Mouse (Mus musculus): ENCODE results near the gene Pde7b. TPM values are rescaled to one million over a fixed set of nuclear protein-coding genes. Genes with fewer than 3 reads are reported as not detected.

The Pde7b gene
- under 1 TPM; 0.15 to 0.33 TPM for polyA plus RNA-seq (2017; shearing (Covaris generic))

DNA sequence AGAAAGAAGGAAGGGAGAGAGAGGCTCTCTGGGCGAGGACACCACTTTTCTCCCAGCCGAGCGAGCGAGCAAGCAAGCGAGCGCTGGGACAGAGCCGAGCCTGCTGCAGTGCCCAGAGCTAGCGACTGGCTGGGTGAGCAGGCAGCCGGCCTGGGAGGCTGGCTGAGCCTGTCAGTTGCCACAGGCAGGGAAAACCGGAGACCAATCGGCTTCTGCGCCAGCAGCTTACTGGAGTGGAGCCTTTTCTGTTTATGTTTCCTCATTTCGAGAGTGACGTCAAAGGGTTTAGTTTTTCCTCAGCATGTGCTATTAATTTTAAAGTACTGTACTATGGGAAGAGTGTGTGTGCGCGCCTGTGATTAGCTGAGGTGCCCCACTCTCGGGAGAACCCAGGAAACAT is at the start of gene Pde7b:
Pde7b (minus strand) TSS at position 173 of the 400 bp plus-strand sequence.
- ATAC-seq: peak; percentile 66

DNA sequence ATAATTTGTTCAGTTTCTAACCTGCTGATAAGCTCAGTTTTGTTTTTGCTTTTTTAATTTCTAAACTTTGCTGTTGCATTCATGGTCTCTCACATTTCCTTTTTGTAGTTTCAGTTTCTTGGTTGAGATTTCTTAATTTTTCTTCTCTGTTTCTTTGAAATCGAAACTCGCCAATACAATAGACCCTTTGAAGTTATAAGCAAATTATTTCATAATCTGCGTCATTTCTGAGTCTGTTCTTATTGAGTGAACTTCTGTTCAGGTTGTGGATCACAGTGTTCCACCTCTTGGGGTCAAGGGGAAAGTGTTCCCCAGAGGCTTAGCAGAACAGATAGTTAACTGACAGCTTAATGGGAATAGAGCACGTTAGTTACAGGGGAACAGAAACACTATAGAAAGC is 47.2 kb upstream of the Pde7b start:
- peak; percentile 75 for ATAC-seq

DNA sequence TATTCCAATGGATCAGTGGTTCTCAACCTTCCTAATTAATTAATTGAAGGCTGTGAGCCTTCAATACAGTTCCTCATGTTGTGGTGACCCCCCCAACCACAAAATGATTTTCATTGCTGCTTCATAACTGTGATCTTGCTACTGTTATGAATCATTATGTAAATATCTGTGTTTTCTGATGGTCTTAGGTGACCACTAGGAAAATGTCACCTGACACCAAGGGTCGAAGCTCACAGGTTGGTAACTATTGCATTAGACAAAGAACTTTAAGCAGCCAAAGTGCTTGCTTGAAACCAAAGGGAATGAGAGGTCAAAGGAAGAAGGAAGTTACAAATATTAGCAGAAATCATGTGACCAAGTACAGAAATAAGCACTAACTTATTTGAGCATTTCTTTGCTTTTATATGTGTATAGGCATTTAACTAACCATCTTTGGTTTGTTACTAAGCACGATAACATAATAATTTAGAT is 45.6 kb upstream of the Pde7b start:
- no peak for ATAC-seq

DNA sequence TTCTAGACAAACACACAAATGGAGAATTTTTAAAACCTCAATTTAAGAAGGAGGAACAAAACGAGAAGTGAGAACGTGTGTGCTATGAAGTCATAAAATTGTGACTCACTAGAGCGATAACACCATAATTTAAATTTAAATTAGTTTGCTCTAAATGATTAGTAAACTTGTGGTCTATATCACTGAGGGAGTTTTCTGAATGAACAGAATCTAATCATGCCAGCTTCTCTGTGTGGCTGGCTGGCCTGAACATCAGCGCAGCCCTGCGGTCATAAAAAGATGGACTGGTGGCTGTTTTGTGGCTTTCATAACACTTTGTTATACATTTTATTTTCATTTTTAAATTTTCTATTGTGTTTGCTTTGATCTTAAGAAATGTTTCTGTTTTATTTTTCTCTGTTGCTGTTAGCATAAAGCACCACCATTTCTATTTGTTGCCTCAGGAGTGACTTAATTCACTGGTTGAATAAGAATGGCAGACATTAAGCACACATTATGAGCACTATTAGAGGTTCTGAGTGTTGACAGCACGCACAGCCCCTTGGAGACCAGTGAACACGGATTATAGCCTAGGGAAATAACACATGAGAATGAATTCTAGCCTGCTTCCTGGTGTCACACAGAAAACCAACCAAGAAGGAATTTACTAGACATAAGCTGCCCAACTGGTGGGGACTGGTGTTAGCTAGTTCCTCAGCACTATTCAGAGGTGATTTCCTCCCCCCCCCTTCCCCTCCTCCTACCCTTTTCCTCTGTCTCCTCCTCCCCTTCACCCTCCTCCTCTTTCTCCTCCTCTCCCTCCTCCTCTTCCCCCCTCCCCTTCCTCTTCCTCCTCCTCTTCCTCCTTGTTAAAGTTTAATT is 44.9 kb upstream of the Pde7b start:
- no peak for ATAC-seq

DNA sequence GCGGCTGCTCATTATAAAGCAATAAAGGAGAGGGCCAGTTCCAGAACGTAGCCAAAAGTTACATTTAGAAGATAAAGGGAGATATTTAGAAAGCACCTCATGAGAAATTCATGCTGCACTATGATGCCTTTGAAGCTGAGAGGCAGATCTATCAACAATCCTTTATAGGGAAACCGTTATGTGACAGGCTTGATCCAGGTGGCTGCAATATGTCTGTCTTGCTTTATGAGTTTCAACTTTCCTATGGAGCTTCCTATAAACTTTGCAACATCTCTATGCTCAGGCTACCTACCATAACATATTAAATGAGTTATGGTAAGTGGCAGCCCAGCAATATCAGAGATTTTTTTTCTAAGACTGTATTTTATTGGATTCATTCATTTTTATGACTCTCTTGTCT is 39.5 kb upstream of the Pde7b start:
- ATAC-seq: no peak

DNA sequence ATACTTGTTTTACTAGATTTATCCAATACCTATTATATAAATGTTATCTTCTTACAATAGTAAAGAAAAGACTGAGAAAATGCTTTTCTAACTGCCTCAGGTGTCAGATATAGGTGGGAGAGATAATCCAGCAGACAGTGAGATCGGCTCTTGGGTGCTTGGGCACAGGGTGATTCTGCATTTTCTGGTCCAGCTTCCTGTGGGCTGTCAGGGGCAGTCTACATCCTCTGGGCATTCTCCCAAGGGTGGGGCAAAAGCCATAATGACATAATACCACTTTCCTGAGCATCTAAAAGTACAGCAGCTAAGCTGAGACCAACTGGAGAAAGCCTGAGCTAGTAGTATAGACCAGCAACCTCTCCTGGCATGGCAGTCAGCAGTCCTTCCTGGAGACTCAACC is 34.1 kb upstream of the Pde7b start:
- ATAC-seq: no peak

DNA sequence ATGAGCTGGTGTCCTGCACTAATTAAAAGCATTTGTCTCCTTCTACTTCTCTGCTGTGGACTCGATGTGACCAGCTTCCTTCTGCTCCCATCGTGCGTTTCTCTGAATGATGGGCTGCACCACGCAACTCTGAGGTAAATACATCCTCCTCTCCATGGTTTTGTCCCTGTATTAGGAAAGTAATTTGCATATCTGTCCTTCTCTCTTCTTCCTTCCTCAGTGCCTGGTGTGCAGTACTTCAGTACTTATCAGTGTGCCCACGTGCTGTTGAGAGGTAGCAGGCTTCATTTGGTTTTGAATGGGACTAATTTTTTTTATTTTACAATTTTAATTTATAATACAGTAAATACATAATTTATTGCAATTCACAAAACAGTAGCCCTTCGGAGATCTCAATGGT is 33.4 kb upstream of the Pde7b start:
- ATAC-seq: no peak

DNA sequence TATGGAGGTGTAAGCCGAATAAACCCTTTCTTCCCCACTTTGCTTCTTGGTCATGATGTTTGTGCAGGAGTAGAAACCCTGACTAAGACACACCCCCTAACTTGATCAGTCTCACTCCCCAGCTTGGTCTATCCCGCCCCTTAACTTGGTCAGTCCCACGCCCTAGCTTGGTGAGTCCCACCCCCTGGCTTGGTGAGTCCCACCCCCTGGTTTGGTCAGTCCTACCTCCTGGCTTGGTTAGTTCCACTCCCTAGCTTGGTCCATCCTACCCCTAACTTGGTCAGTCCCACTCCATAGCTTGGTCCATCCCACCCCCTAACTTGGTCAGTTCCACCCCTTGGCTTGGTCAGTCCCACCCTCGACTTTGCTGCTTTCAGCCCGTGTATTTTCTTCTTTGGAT is 31.3 kb upstream of the Pde7b start:
- ATAC-seq: no peak

DNA sequence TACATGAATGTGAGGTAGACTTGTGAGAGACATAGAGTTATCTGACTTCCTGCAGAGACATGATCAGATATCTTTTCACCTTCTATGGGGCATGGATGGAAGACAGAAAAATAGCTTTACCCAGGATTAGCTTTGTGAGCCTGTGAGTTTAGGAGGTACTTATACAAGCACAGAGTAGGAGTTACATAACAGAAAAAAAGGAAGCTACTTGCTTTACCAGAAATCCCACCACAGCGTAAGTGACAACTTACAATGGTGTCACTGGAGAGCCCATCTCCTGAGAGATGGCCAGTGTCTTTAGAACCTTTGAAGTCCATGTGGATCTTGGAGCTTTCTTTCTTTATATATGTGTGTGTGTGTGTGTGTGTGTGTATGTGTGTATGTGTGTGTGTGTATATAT is 28.0 kb upstream of the Pde7b start:
- no peak for ATAC-seq

DNA sequence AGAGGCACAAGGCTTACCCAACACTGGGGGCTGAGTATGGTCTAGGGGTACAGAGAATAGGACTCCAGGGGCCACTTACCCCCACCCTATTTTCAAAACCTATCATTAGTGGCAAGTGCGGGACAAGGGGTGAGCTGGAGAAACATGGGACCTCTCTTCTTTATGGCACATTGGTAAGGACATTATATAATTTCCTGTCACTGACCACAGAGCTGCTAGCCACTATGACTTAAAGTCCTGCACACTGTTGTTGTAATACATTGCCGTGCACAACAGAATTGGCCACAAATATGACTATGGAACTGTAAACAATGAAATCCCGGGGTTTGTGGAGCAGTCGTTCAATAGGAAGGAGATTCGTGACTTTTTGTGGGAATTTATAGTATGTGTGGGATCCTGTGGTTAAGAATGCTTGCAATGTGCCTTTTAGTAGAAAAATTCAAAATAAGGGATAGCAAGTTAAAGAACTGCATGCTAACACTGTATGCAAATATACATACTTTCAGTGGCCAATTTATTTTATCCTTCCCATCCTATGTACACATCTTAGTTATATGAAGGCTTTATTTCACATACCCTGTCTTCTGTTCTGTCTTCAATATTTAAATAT is 25.9 kb upstream of the Pde7b start:
- no peak for ATAC-seq

DNA sequence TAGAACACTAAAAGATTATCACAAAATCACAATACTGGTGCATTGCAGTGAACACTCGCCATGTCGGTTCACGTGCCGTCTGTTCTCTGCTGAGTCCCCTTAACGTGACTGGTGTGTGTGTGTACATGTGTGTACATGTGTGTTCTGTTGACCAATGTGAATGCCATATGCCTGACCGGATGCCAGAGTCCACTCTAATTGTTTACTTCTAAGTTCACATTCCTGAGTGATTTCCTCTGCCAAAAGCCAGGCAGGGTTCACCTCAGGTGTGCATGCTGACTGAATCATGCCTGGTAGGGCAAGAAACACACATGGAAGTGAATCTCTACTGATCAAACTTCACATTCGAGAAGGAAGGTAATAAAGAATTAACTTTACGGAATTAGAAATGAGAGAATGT is 24.1 kb upstream of the Pde7b start:
- ATAC-seq: no peak

DNA sequence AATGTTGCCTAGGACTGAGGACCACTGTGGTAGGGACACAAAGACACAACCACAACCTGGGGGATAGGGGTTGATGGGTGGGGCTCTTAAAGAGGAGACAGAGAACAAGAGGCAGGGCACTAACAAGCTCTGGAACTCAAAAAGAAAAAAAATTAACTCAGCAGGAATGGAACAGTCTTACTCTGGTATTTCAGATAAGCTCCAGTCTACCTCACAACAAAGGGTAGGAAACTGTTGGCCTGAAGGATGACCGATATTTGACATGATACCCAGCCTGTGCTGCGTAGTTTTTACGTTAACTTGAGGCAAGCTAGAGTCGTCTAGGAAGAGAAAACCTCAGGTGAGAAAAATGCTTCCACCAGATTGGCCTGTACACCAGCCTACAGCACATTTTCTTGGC is 22.4 kb upstream of the Pde7b start:
- no peak for ATAC-seq

DNA sequence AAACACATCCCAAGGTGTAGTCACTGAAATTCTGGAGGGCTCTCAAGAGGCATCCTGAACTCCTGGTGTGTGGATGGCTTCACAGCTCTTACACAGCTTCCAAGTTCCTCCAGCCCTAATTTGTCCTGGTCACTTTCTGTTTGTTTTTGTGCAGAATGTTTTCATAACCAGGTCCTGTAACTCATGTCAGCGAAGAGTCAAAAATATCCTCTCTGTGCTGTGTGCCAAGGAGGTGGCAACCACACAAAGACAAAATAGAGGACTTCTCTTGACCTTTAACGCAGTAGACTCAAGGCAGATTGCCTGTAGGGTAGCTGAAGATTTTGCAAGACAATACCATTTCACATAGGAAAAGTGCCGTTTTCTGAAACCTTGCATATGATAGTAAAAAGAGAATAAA is 14.9 kb upstream of the Pde7b start:
- no peak for ATAC-seq

DNA sequence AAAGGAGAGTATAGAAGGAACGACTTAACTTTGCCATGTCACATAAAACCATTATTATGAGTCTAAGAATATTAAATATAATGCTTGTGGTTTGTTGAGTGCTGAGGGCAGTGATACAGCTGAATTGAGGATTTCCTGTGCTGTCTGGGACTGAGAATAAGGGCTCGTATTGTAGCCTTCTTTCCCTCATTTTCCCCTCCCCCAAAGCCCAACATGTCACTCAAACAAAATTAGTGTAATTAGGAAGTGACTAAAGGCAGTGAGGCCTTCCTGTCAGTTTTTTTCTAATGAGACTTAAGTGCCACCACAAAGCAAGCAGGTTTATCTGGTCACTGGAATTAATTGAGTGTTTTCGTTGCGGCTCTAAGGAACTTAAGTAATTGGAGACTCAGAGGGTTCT is 12.3 kb upstream of the Pde7b start:
- no peak for ATAC-seq

DNA sequence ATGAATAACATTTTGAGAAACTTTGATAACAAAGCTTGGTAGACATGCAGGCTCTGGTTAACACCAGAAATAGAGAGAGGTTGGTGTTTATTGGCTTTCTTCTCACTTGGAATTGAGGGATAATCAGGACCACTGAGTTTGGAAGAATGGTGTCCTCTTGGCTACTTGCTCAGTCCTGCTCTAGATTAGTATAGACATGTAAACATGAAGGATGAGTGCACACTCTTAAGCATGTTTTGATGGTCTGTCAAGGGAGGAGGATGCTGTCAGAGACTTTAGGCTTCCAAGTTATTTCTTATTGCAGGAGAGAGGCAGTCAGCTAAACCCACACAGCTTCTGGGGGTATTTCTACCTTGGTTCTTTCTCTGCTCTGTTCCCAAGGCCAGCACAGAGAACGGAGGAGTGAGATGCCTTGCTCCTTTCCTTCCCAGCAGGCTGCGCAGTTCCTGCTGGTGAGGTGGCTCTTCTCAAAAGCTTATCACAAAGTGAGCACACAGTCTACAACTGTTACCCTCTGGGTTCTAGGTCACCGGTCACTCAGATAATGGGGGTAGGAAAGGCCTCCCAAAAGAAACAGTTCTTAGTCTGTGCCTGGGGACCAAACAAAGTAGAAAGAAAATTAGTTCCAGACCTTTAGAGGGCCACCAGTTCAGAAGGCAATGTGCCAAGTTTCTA is 11.0 kb upstream of the Pde7b start:
- ATAC-seq: no peak

DNA sequence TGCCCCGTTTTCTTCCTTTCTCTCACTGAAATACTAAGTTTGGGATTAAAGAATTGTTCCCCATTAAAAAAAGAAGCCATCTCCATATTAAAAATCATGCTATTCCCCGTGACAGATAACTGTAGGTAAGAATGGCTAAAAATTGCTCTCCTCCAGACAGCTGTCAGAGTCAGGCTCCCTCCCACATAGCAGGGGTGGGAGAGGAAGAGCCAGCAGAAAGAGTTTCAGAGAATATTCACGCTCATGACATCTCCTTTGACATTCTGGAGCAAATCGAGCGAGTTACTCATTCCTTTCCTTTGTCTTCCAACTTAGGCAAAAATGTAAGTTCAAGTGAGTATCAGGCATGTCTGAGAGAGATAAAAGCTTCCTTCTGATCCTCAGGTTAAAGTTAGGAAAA is 8.7 kb upstream of the Pde7b start:
- ATAC-seq: no peak

DNA sequence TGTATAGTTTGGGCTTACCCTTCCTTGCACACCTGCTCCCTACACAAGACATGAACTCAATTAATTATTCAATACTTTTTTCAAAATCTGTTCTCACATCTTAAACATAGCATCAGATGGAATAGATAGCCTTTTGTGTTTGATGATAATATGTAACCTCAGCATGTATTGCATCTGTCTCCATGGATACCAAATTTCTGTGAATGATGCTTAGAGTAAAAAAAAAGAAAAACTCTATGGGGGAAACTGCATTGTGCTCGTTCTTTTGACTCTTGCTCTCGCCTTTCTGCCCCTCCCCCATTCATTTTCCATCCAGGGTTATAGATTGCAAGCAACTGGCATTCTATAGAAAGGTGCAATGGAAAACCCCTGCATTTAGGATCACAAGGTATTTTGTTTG is 7.3 kb upstream of the Pde7b start:
- no peak for ATAC-seq

DNA sequence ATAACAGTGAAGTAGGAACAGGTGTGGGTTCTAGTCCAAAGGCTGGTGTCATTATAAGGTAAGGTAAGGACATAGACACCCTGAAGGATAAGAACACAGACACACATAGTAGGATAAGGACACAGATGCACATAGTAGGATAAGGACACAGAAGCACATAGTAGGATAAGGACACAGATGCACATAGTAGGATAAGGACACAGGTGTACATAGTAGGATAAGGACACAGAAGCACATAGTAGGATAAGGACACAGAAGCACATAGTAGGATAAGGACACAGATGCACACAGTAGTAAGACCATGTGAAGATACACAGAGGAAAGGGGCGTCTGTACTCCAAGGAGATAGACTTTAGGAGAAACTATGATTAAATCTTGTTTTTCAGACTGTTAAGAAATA is 5.2 kb upstream of the Pde7b start:
- no peak for ATAC-seq

DNA sequence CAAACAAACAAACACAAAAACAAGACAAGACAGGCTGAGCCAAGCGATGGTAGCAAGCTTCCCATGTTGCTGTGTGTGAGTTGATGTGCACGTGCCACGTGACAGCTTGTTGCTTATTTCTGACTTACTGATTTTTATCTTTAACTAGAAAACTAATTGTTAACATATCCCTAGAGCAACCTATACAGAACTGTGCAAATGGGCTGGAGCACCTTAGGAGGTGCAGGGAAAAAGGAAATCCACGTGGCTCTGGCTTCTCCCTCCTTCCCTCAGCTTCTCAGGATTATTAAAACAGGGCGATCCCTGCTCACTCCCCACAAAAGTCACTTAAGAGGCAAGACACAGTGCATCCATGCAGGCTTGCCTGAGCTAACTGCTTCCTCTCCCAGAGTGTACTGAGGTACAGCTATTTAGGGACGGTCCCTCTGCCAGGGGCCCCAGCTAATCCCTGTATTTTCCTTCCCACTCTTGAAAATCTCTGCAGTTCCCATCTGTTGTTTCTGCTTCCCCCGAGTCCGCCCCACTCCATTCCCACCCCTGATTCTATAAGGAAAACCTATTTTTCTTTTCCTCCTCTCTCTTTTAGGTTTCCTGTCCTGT is 606 bp upstream of the Pde7b start:
- ATAC-seq: peak; percentile 47

DNA sequence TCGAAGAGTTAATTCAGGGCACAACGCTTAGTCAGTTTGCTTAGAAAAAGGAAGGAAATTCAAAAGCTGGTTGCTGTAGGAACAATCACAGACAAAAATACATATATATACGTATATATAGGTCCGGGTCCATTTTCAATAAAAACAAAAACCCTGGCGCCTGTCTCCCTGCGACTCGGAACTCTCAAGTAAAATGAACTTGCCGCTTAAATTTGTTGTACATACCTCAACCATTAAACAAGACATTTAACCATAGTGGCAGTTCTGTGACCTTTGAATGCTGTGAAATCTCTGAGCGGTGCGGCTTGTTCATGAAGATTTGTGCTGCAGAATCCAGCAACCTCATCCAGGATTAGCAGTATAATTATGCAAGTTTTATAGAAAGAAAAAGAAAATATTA is 427 bp downstream of the Pde7b start:
- no peak for ATAC-seq

DNA sequence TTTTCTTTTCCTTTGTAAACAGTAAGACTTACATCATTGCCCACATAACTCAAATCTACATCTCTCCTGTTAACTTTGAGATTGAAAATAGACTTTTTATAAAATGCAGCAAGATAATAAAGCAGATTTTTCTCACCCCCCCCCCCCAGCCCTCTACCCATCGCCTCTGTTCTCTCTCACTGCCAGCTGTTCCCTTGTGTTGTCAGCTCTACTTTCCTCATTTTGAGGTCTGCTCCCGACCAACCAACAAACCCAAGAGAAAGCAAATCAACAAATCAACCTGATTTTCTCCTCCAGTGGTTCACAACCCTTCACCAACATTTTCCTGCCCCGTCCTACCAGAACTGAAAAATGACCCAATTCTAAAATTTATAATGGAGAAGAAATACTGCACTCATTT is 916 bp downstream of the Pde7b start:
- ATAC-seq: no peak

DNA sequence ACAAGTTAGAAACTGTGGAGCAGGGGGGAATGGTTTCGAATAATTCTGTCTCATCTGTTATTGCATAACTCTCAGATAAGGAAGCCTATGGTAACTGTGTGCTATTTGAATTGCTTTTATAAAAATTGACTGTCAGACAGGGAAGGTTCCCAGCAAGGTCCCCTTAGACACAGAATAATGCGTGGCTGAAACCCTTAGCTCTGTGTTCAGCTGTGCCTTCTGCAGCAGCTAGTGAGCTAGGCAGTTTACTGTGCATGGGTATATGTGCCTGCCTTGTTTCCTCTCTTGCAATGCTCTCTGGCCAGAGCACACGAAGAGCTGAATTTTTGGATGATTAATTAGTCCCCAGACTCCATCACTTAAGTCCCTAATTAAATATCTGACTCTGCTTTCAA is 1.4 kb downstream of the Pde7b start:
- ATAC-seq: no peak

Measured in CD4-positive, CD25-positive, alpha-beta regulatory T cell, adult 4 months (primary cell).